Mouse (Mus musculus) midbrain, postnatal 0 days (tissue): ENCODE data around the gene Hist1h3i. TPM values are rescaled to one million over a fixed set of nuclear protein-coding genes. Genes with fewer than 3 reads are reported as not detected.
"Not testable (repeated sequence)": the region's sequence is repeated elsewhere in the genome, so short reads cannot be mapped to it uniquely, and the experiment has no call there.

Experiments
- ATAC-seq: fragments of 200-750 bp; cut with Nextera tagmentation; 2 replicates; pipeline ENCODE4 v1.8.0; 2017; ENCODE audit warnings: moderate number of reproducible peaks, mild to moderate bottlenecking, moderate TSS enrichment, moderate library complexity; ENCODE audit not compliant: low FRiP score
- DNase-seq: peaks from one replicate; pipeline ENCODE4 v3.0.0-alpha.2; 2015; ENCODE audit warnings: low spot score
- H3K27ac ChIP-seq: fragments of 300-500 bp; sonication (generic); 2 replicates; pipeline ENCODE4 v1.5.1; 2014; ENCODE audit warnings: low read depth, mild to moderate bottlenecking, low read length, mixed read lengths
- H3K27me3 ChIP-seq: fragments of 300-500 bp; sonication (generic); 2 replicates; pipeline ENCODE4 v1.6.1; 2014; ENCODE audit warnings: low read length, control low read depth, mixed read lengths; ENCODE audit not compliant: insufficient read depth
- H3K36me3 ChIP-seq: fragments of 300-500 bp; sonication (generic); 2 replicates; pipeline ENCODE4 v1.6.1; 2014; ENCODE audit warnings: low read length, control low read depth, mixed read lengths; ENCODE audit not compliant: insufficient read depth
- H3K4me1 ChIP-seq: fragments of 300-500 bp; sonication (generic); 2 replicates; pipeline ENCODE4 v1.6.1; 2014; ENCODE audit warnings: mild to moderate bottlenecking, control low read depth, antibody characterized with exemption, low read length, mixed read lengths; ENCODE audit not compliant: insufficient read depth
- H3K4me2 ChIP-seq: fragments of 300-500 bp; sonication (generic); 2 replicates; pipeline ENCODE4 v1.6.1; 2014; ENCODE audit warnings: low read depth, mild to moderate bottlenecking, low read length, mixed read lengths; ENCODE audit not compliant: poor library complexity, severe bottlenecking
- H3K4me3 ChIP-seq: fragments of 300-500 bp; sonication (generic); 2 replicates; pipeline ENCODE4 v1.5.1; 2014; ENCODE audit warnings: low read depth, mild to moderate bottlenecking, low read length, moderate library complexity
- H3K9ac ChIP-seq: fragments of 300-500 bp; sonication (generic); replicated peaks from 2 replicates; pipeline ENCODE4 v1.6.1; 2014; ENCODE audit warnings: mild to moderate bottlenecking, low read length, moderate library complexity, mixed read lengths; ENCODE audit not compliant: poor library complexity, severe bottlenecking
- H3K9me3 ChIP-seq: fragments of 300-500 bp; sonication (generic); 2 replicates; pipeline ENCODE4 v1.6.1; 2016; ENCODE audit warnings: low read length, control low read depth
- CTCF ChIP-seq: IDR thresholded peaks from 2 replicates; pipeline ENCODE4 v1.5.1; 2016; ENCODE audit warnings: antibody characterized with exemption, mild to moderate bottlenecking
- WGBS: fragments of 180-500 bp; shearing (Covaris S2); extraction: QIAGEN DNeasy Blood & Tissue Kit; methylation state at CpG from one replicate; pipeline ENCODE4 v1.1.7; 2014; 5-methylcytosine and 5-hydroxymethylcytosine counted together
- polyA plus RNA-seq: library from polyadenylated mRNA; unstranded; fragments of >200 nt; fragmentation: Nextera tagmentation; extraction: Ambion mirVana; gene quantifications from 2 replicates; pipeline ENCODE4 v1.2.1, GENCODE M21; 2015
- total RNA-seq: library from RNA; depleted of rRNA; stranded (reverse); fragments of >200 nt; gene quantifications from 2 replicates; pipeline ENCODE4 v1.2.3, GENCODE M21; 2014

The Hist1h3i gene
- total and polyA plus RNA-seq, 2 experiments from 2014 or later, result 10.0 to 525 TPM

- peak; percentile 97 for ATAC-seq
- not testable (repeated sequence) for H3K27ac ChIP-seq, H3K27me3 ChIP-seq, H3K4me3 ChIP-seq, H3K4me1 ChIP-seq, H3K9ac ChIP-seq, H3K9me3 ChIP-seq, H3K36me3 ChIP-seq, DNase-seq, H3K4me2 ChIP-seq
- WGBS, result no CpG with 5 or more reads among the region's 23 CpGs
Observed at GRCm38 (mm10) chr13:21810073-21810472, 26.9 kb upstream of the Hist1h3i start, which contains the start of the genes Hist1h2bq and Hist1h2ao. Gene Hist1h2bq (minus strand): TSS chr13:21810197. Gene Hist1h2ao (plus strand): TSS chr13:21810465.

- H3K4me2 ChIP-seq, H3K4me3 ChIP-seq, H3K9ac ChIP-seq, H3K4me1 ChIP-seq, DNase-seq, H3K27ac ChIP-seq, H3K9me3 ChIP-seq, H3K36me3 ChIP-seq, H3K27me3 ChIP-seq: not testable (repeated sequence)
- WGBS, result no CpG with 5 or more reads among the region's 4 CpGs
- peak; percentile 76 for ATAC-seq
Observed at GRCm38 (mm10) chr13:21803058-21803457, 19.9 kb upstream of the Hist1h3i start.

- H3K4me1 ChIP-seq, H3K4me3 ChIP-seq, H3K9me3 ChIP-seq, H3K4me2 ChIP-seq, H3K27ac ChIP-seq, H3K36me3 ChIP-seq, DNase-seq, H3K9ac ChIP-seq, ATAC-seq, H3K27me3 ChIP-seq: not testable (repeated sequence)
Observed at GRCm38 (mm10) chr13:21797163-21797562, 14.0 kb upstream of the Hist1h3i start.

- DNase-seq, result no peak
- H3K36me3 ChIP-seq, result no peaks in the 10 kb centered on the region
- no peak overlapping the region for H3K4me3 ChIP-seq
- H3K27ac ChIP-seq, result no peak overlapping the region
- no peak overlapping the region for H3K4me2 ChIP-seq
- 94% methylated on average over 7 of the region's 7 CpGs for WGBS
- no peak for TF ChIP-seq CTCF
- no peaks in the 10 kb centered on the region for H3K9me3 ChIP-seq
- no peak for ATAC-seq
- no peaks in the 10 kb centered on the region for H3K4me1 ChIP-seq
- H3K27me3 ChIP-seq, result no peaks in the 10 kb centered on the region
- H3K9ac ChIP-seq, result no peak overlapping the region
Observed at GRCm38 (mm10) chr13:21795584-21795983, 12.4 kb upstream of the Hist1h3i start.

GRCm38 (mm10) chr13:21790601-21791283, 7.6 kb upstream of the Hist1h3i start:
- 6% methylated on average over 16 of the region's 18 CpGs for WGBS
- Histone ChIP-seq H3K4me2 (peak overlapping the region; percentile 29), H3K27ac (no peak overlapping the region), H3K36me3 (no peaks in the 10 kb centered on the region), H3K9me3 (no peaks in the 10 kb centered on the region), H3K4me3 (no peak overlapping the region), H3K4me1 (no peaks in the 10 kb centered on the region), H3K9ac (peak overlapping the region; percentile 36; the same call in 1 of the 2 replicates), H3K27me3 (no peaks in the 10 kb centered on the region)
- DNase-seq (no peak), ATAC-seq (no peak)
- no peak for TF ChIP-seq CTCF

- TF ChIP-seq CTCF, result no peak
Observed at GRCm38 (mm10) chr13:21789925-21790324, 6.8 kb upstream of the Hist1h3i start.

More at GRCm38 (mm10) chr13:21789925-21790324, 6.8 kb upstream of the Hist1h3i start:
- H3K27ac ChIP-seq, result no peak overlapping the region
- 75% methylated on average over 6 of the region's 6 CpGs for WGBS
- no peak overlapping the region for H3K4me2 ChIP-seq
- DNase-seq, result no peak
- no peaks in the 10 kb centered on the region for H3K27me3 ChIP-seq
- no peak overlapping the region for H3K9ac ChIP-seq
- no peak for ATAC-seq
- no peaks in the 10 kb centered on the region for H3K4me1 ChIP-seq
- H3K9me3 ChIP-seq, result no peaks in the 10 kb centered on the region
- no peak overlapping the region for H3K4me3 ChIP-seq
- H3K36me3 ChIP-seq, result no peaks in the 10 kb centered on the region
